Mouse (Mus musculus) hematopoietic stem cell, adult 5-6 weeks (primary cell): ENCODE results near the gene Serpina5. TPM values are rescaled to one million over a fixed set of nuclear protein-coding genes. Genes with fewer than 3 reads are reported as not detected.

Experiments
- total RNA-seq: library from RNA; stranded (forward); fragments of 172-1452, 232-1000 nt; gene quantifications from 2 replicates; pipeline ENCODE4 v1.2.3, GENCODE M21; 2017

The Serpina5 gene
- total RNA-seq, 1 experiment from 2014 or later: not detected

Other genes starting within 250 kb of the Serpina5 start
- gene Serpina1a, start 237.6 kb upstream of the Serpina5 start, total RNA-seq: not detected in 2 replicates
- not detected in 2 replicates for gene Serpina1c, start 196.2 kb upstream of the Serpina5 start, total RNA-seq
- not detected in 2 replicates for gene Serpina1e, start 142.1 kb upstream of the Serpina5 start, total RNA-seq
- 1.1 TPM in 1 of 2 replicates, not detected in the other for gene Serpina11, start 111.2 kb upstream of the Serpina5 start, total RNA-seq
- gene Serpina9, start 87.4 kb upstream of the Serpina5 start, total RNA-seq: not detected in 2 replicates
- gene Serpina12, start 56.7 kb upstream of the Serpina5 start, total RNA-seq: not detected in 2 replicates
- not detected in 2 replicates for gene Serpina3a, start 11.6 kb downstream of the Serpina5 start, total RNA-seq
- not detected in 2 replicates for gene Serpina3b, start 26.9 kb downstream of the Serpina5 start, total RNA-seq
- not detected in 2 replicates for gene Serpina3c, start 52.8 kb downstream of the Serpina5 start, total RNA-seq
- gene Serpina3f, start 113.4 kb downstream of the Serpina5 start, total RNA-seq: 7.3 and 9.6 TPM in 2 replicates
- 197 and 202 TPM in 2 replicates for gene Serpina3g, start 135.1 kb downstream of the Serpina5 start, total RNA-seq
- 0.10 TPM in 1 of 2 replicates, not detected in the other for gene Serpina3i, start 162.0 kb downstream of the Serpina5 start, total RNA-seq
- gene Serpina3j, start 213.4 kb downstream of the Serpina5 start, total RNA-seq: not detected in 2 replicates
- gene Serpina3k, start 237.4 kb downstream of the Serpina5 start, total RNA-seq: not detected in 2 replicates
- not detected in 2 replicates for gene Serpina3m, start 237.4 kb downstream of the Serpina5 start, total RNA-seq